8 mouse cellular contexts compared by ENCODE assay signal in the genomic region with DNA sequence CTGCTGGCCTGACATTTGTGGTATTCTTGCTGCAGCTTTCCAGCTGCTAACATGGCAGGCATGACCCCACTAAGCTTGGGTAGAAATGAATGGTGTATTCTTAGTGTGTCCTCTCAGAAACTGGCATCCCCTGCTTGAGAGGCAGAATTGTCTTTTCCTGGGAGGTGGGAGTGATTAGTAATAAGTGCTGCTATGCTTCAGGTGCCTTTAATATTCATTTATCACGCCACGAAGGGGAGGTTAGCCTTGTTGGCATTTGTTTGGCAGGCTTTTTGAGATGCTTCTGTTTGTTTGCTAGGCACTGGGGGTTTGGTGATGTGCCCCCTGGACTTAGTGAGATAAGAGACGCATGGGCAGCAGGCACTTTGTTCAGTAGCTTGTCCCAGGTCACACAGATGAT. TPM values are rescaled to one million over a fixed set of nuclear protein-coding genes. Genes with fewer than 3 reads are reported as not detected.
DNase-seq lines count a peak whose midpoint lies in the region; ATAC-seq and TF ChIP-seq lines count a peak whose summit lies in the region.

No protein-coding gene starts in this region.

- no peaks in the 10 kb centered on the region for H3K9me3 ChIP-seq in kidney, embryonic 14.5 days (ENCODE audit: control insufficient read depth, low read length)
- no peaks in the 10 kb centered on the region for H3K9me3 ChIP-seq in embryonic facial prominence, embryonic 15.5 days (replicated peaks)
- no peaks in the 10 kb centered on the region for H3K9me3 ChIP-seq in intestine, postnatal 0 days (ENCODE audit: control insufficient read depth)
- no peaks in the 10 kb centered on the region for H3K9me3 ChIP-seq in neural tube, embryonic 12.5 days

- H3K36me3 ChIP-seq in kidney, embryonic 14.5 days (ENCODE audit: control insufficient read depth, insufficient read depth, low read length) = no peaks in the 10 kb centered on the region
- H3K36me3 ChIP-seq in embryonic facial prominence, embryonic 15.5 days = no peaks in the 10 kb centered on the region
- no peaks in the 10 kb centered on the region for H3K36me3 ChIP-seq in intestine, postnatal 0 days (ENCODE audit: control insufficient read depth, insufficient read depth)
- no peaks in the 10 kb centered on the region for H3K36me3 ChIP-seq in neural tube, embryonic 12.5 days

- peaks cover 45% of the 10 kb centered on the region for H3K4me1 ChIP-seq in kidney, embryonic 14.5 days (ENCODE audit: control insufficient read depth, insufficient read depth, low read length)
- peaks cover 52% of the 10 kb centered on the region for H3K4me1 ChIP-seq in embryonic facial prominence, embryonic 15.5 days
- H3K4me1 ChIP-seq in intestine, postnatal 0 days (replicated peaks; ENCODE audit: control insufficient read depth, insufficient read depth, low read length) = peaks cover 12% of the 10 kb centered on the region
- peaks cover 19% of the 10 kb centered on the region for H3K4me1 ChIP-seq in neural tube, embryonic 12.5 days

- H3K27ac ChIP-seq in kidney, embryonic 14.5 days (ENCODE audit: low read depth, low read length) = no peak overlapping the region
- H3K27ac ChIP-seq in embryonic facial prominence, embryonic 15.5 days (replicated peaks) = no peak overlapping the region
- peak overlapping the region; percentile 50; the same call in 1 of the 2 replicates for H3K27ac ChIP-seq in intestine, postnatal 0 days (ENCODE audit: low read depth, low read length)
- H3K27ac ChIP-seq in neural tube, embryonic 12.5 days = no peak overlapping the region

- TF ChIP-seq CTCF in intestine, postnatal 0 days (IDR thresholded peaks at IDR 0.05; ENCODE audit: low read depth) = no peak

- no peak for ATAC-seq in kidney, embryonic 14.5 days (ENCODE audit: low FRiP score, low TSS enrichment)
- no peak for ATAC-seq in embryonic facial prominence, embryonic 15.5 days (ENCODE audit: insufficient number of reproducible peaks, low FRiP score, low TSS enrichment, low read depth)
- ATAC-seq in intestine, postnatal 0 days = no peak
- no peak for ATAC-seq in neural tube, embryonic 12.5 days (ENCODE audit: low FRiP score, low read depth)

- no peaks in the 10 kb centered on the region for H3K27me3 ChIP-seq in kidney, embryonic 14.5 days (ENCODE audit: control insufficient read depth, insufficient read depth, low read length)
- no peaks in the 10 kb centered on the region for H3K27me3 ChIP-seq in embryonic facial prominence, embryonic 15.5 days
- no peaks in the 10 kb centered on the region for H3K27me3 ChIP-seq in intestine, postnatal 0 days (replicated peaks; ENCODE audit: control insufficient read depth, insufficient read depth, low read length)
- no peaks in the 10 kb centered on the region for H3K27me3 ChIP-seq in neural tube, embryonic 12.5 days (replicated peaks)

- peak overlapping the region; percentile 2; the same call in 1 of the 2 replicates for H3K9ac ChIP-seq in kidney, embryonic 14.5 days (ENCODE audit: low read depth, low read length)
- no peak overlapping the region for H3K9ac ChIP-seq in embryonic facial prominence, embryonic 15.5 days
- peak overlapping the region; percentile 22; the same call in 1 of the 2 replicates for H3K9ac ChIP-seq in intestine, postnatal 0 days (ENCODE audit: low read depth, low read length)
- H3K9ac ChIP-seq in neural tube, embryonic 12.5 days = no peak overlapping the region

- no peak for DNase-seq in kidney, postnatal 4 days
- no peak for DNase-seq in gastrocnemius, postnatal 25 days
- no peak for DNase-seq in thymus, postnatal 4 days
- no peak for DNase-seq in retina, postnatal 1 day

- H3K4me3 ChIP-seq in kidney, embryonic 14.5 days (ENCODE audit: low read length) = peak overlapping the region; percentile 93; the same call in 1 of the 2 replicates
- peak overlapping the region; percentile 97 for H3K4me3 ChIP-seq in embryonic facial prominence, embryonic 15.5 days (replicated peaks)
- peak overlapping the region; percentile 88 for H3K4me3 ChIP-seq in intestine, postnatal 0 days (ENCODE audit: low read depth, low read length)
- no peak overlapping the region for H3K4me3 ChIP-seq in neural tube, embryonic 12.5 days

- WGBS in kidney, embryonic 14.5 days = 74% methylated on average over 3 of the region's 3 CpGs
- WGBS in embryonic facial prominence, embryonic 15.5 days = 59% methylated on average over 3 of the region's 3 CpGs
- 39% methylated on average over 3 of the region's 3 CpGs for WGBS in intestine, postnatal 0 days
- WGBS in neural tube, embryonic 12.5 days = 77% methylated on average over 3 of the region's 3 CpGs

- H3K4me2 ChIP-seq in kidney, embryonic 14.5 days (replicated peaks; ENCODE audit: low read depth, low read length) = peak overlapping the region; percentile 62
- H3K4me2 ChIP-seq in embryonic facial prominence, embryonic 15.5 days (replicated peaks) = peak overlapping the region; percentile 76
- H3K4me2 ChIP-seq in intestine, postnatal 0 days (replicated peaks; ENCODE audit: low read depth) = peak overlapping the region; percentile 72
- peak overlapping the region; percentile 75 for H3K4me2 ChIP-seq in neural tube, embryonic 12.5 days (replicated peaks)

RNA-seq across cellular contexts. Expression of a gene that starts 11.3 kb away (rescaled TPM):
- 253 and 276 TPM in 2 replicates for polyA plus RNA-seq in kidney, embryonic 14.5 days (2014; fragmentation: Nextera tagmentation; extraction: Ambion mirVana)
- 316 and 324 TPM in 2 replicates for polyA plus RNA-seq in embryonic facial prominence, embryonic 15.5 days (2015; fragmentation: Nextera tagmentation; extraction: Ambion mirVana)
- 321 and 331 TPM in 2 replicates for polyA plus RNA-seq in intestine, postnatal 0 days (2015; fragmentation: Nextera tagmentation; extraction: Ambion mirVana)
- polyA plus RNA-seq in neural tube, embryonic 12.5 days (2016; fragmentation: Nextera tagmentation; extraction: Ambion mirVana) = 336 and 342 TPM in 2 replicates
- total RNA-seq in gastrocnemius, postnatal 25 days (2021) = 100 to 1,000 TPM; 556 to 584 TPM

Comparison
In these comparisons a context has a peak if more than half of its experiments do, and no peak if none do; other contexts are left out.
1. H3K9ac ChIP-seq: peak in kidney, embryonic 14.5 days (single experiment) and intestine, postnatal 0 days (single experiment); none in embryonic facial prominence, embryonic 15.5 days (single experiment) and neural tube, embryonic 12.5 days (single experiment).
2. Peak in every context shown above with its lines, with median percentiles within 50 percentile points of each other: H3K4me2 ChIP-seq.